Mouse (Mus musculus): Measurements from ENCODE around the gene Drc1. TPM values are rescaled to one million over a fixed set of nuclear protein-coding genes. Genes with fewer than 3 reads are reported as not detected.

Drc1 gene
- total RNA-seq, 2 experiments from 2014 or later = 0.24 to 0.98 TPM

DNA sequence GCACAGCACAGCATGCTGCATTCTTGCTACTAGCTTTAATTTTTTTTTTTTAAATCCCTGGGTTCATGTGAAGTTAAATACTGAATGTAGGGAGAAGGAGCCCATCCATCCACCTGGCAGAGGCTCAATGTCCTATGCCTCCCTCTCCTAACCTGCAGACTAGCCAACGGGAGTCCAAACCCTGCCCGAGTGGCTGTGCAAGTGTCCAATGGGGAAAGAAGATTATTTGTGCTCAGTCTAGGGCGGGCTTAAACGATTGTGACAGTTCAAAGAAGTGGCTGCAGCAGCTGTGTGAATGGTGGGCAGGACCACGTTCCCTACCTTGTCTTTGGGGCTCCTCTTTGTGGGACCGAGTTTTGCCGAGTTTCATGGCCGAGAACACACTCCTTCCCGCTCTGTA is 125.7 kb downstream of the Drc1 start:
- intact Hi-C loops (cut with DNase I) = no loop called here
- peak in 1 of 2 experiments; percentile 15 for DNase-seq

DNA sequence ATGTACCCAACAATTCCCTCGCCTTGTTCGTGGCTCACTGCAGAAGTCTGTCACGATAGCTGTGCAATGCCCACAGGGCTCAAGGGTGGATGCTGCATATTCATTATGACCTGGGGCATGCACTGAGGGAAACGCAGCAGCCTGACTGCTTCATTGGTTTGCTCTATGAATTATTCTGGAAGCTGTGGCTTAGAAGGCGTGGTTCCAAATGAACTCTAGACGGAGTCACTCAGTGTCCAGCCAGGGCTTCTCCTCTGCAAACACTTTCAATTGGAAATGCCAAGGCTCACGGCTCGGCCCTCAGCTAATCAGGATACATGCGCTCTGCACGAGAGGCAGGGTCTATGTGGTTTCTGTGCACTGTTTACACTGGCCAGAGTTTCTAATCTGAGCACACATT is 130.3 kb downstream of the Drc1 start:
- intact Hi-C loops (cut with DNase I) = no loop called here
- no peak for DNase-seq

DNA sequence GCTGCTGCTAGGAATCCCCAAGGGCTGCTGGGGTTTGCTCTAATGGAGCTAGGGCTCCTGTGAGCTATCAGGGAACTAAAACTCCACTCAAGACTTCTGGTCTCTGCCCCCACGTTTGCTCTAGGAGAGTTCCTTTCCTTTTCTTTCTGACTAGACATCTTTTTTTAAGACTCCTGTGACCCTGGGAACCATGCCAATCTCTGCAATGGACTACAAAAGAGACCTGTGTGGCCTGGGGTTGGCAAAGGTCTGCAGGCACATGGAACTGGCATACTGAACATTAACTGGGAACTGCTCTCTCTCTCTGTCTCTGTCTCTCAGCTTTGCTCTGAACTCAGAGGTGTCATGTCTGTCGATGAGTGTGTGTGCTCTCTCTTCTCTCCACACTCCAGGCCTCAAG is 134.2 kb downstream of the Drc1 start:
- intact Hi-C loops (cut with DNase I) = no loop called here
- DNase-seq = no peak

DNA sequence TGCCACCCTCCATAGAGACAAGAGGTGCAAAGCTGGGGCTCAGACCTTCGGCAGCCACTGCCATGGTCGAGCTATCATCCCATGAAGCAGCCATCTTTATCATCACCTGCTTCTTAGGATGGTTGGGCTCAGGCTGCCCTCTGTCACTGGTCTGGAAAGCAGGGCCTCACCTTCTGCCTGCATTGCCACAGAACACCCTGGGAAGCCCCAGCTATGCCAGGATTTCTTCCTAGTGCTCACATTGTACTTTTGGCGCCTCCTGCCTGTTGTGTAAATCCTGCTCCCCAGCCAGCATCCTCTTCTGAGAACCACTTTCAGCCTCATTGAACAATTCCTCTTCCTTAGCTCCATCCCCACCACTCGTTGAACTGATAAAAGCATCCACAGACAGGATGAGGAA is 134.7 kb downstream of the Drc1 start:
- intact Hi-C loops (cut with DNase I) = no loop called here
- DNase-seq = no peak

Other genes with a start within 250 kb of the Drc1 start
- gene Tyms, start 207.8 kb upstream of the Drc1 start, total RNA-seq (2021) = 10 to 100 TPM; 11.6 to 13.9 TPM
- under 1 TPM; 0.17 to 0.19 TPM for gene Garem2, start 176.2 kb upstream of the Drc1 start, total RNA-seq (2021)
- gene 3110082J24Rik, start 175.3 kb upstream of the Drc1 start, total RNA-seq (2021) = not detected
- gene Hadha, start 126.2 kb upstream of the Drc1 start, total RNA-seq (2021) = 1,000 to 10,000 TPM; 1,294 to 1,315 TPM
- 1,000 to 10,000 TPM; 1,750 to 1,828 TPM for gene Hadhb, start 126.1 kb upstream of the Drc1 start, total RNA-seq (2021)
- gene Adgrf3, start 75.7 kb upstream of the Drc1 start, total RNA-seq (2021) = under 1 TPM; 0.14 to 0.29 TPM
- gene Selenoi, start 48.8 kb upstream of the Drc1 start, total RNA-seq (2021) = 10 to 100 TPM; 18.5 to 20.7 TPM
- not detected for gene Otof, start 180.5 kb downstream of the Drc1 start, total RNA-seq (2021)
- gene 1700001C02Rik, start 184.7 kb downstream of the Drc1 start, total RNA-seq (2021) = not detected

Data from heart, postnatal 14 days (tissue).